22 mouse cellular contexts compared by ENCODE assay signal in the genomic region with DNA sequence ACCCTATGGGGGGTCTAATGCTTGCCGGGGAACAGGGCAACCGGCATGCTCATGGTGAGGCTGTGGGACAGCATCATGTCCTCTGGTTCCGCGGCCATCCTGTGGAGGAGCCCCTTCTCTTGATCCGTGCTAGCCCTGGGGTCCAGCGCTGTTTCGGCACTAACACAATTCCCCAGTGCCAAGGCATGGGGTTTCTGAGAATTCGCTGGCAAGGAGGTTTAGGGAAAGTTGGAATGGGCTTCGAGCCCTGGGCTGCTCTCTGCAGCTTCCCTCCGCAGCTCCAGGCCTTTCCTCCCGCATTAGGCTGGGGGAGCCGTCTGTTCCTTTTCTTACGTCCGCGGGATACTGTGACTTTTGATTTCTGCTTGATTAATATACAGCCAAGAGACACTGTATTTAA.
DNase-seq lines count a peak whose midpoint lies in the region; ATAC-seq and TF ChIP-seq lines count a peak whose summit lies in the region.
"Had no signal": no experiment of that assay in that cellular context is flagged by ENCODE, and none has a peak within 500 bp of the region (broad histone marks: within the 10 kb centered on the region; RNA-seq: fewer than 3 reads in every experiment).

No protein-coding gene starts in this region.

- H3K4me1 ChIP-seq in hindbrain, embryonic 13.5 days (replicated peaks), result peaks cover 73% of the 10 kb centered on the region
- peaks cover 12% of the 10 kb centered on the region for H3K4me1 ChIP-seq in hindbrain, postnatal 0 days (ENCODE audit: insufficient read depth, low read length)
- H3K4me1 ChIP-seq in midbrain, embryonic 13.5 days (replicated peaks), result peaks cover 45% of the 10 kb centered on the region
- no peaks in the 10 kb centered on the region for H3K4me1 ChIP-seq in midbrain, embryonic 11.5 days (ENCODE audit: control insufficient read depth, insufficient read depth, low read length)
- peaks cover 79% of the 10 kb centered on the region for H3K4me1 ChIP-seq in neural tube, embryonic 13.5 days (replicated peaks)
- H3K4me1 ChIP-seq: heart, embryonic 10.5 days; heart, embryonic 13.5 days had no signal

- no peak for ATAC-seq in hindbrain, embryonic 13.5 days (ENCODE audit: low FRiP score)
- no peak for ATAC-seq in hindbrain, postnatal 0 days
- no peak for ATAC-seq in midbrain, embryonic 13.5 days
- ATAC-seq in midbrain, embryonic 11.5 days (ENCODE audit: low FRiP score), result no peak
- no peak for ATAC-seq in neural tube, embryonic 13.5 days (ENCODE audit: low read depth)
- ATAC-seq: CD4-positive, CD25-positive, alpha-beta regulatory T cell, adult 4 months; forebrain, embryonic 13.5 days; forebrain, embryonic 16.5 days; intestine, embryonic 15.5 days had no signal

- H3K4me3 ChIP-seq in hindbrain, embryonic 13.5 days, result no peak overlapping the region
- no peak overlapping the region for H3K4me3 ChIP-seq in hindbrain, postnatal 0 days (ENCODE audit: low read length)
- H3K4me3 ChIP-seq in midbrain, embryonic 13.5 days (replicated peaks), result no peak overlapping the region
- H3K4me3 ChIP-seq in midbrain, embryonic 11.5 days (ENCODE audit: low read depth, low read length), result no peak overlapping the region
- no peak overlapping the region for H3K4me3 ChIP-seq in neural tube, embryonic 13.5 days
- H3K4me3 ChIP-seq: forebrain, embryonic 10.5 days; forebrain, embryonic 13.5 days; heart, adult 2 months; heart, embryonic 10.5 days; heart, embryonic 13.5 days; hindbrain, embryonic 12.5 days; intestine, embryonic 15.5 days had no signal

- peaks cover 14% of the 10 kb centered on the region for H3K27me3 ChIP-seq in hindbrain, embryonic 13.5 days
- no peaks in the 10 kb centered on the region for H3K27me3 ChIP-seq in hindbrain, postnatal 0 days (ENCODE audit: insufficient read depth, low read length)
- H3K27me3 ChIP-seq in midbrain, embryonic 13.5 days, result peaks cover 10% of the 10 kb centered on the region
- peaks cover 3% of the 10 kb centered on the region; the same call in 1 of the 2 replicates for H3K27me3 ChIP-seq in midbrain, embryonic 11.5 days (ENCODE audit: control insufficient read depth, insufficient read depth, low read length)
- H3K27me3 ChIP-seq in neural tube, embryonic 13.5 days, result peaks cover 10% of the 10 kb centered on the region

- no peak overlapping the region for H3K4me2 ChIP-seq in hindbrain, embryonic 13.5 days
- H3K4me2 ChIP-seq in hindbrain, postnatal 0 days (ENCODE audit: low read depth, low read length), result no peak overlapping the region
- H3K4me2 ChIP-seq in midbrain, embryonic 13.5 days (replicated peaks), result no peak overlapping the region
- H3K4me2 ChIP-seq in midbrain, embryonic 11.5 days, result no peak overlapping the region
- H3K4me2 ChIP-seq in neural tube, embryonic 13.5 days, result no peak overlapping the region
- H3K4me2 ChIP-seq: forebrain, embryonic 13.5 days; heart, embryonic 13.5 days; hindbrain, embryonic 12.5 days; intestine, embryonic 15.5 days had no signal

- H3K9ac ChIP-seq in hindbrain, embryonic 13.5 days, result peak overlapping the region; percentile 1
- H3K9ac ChIP-seq in hindbrain, postnatal 0 days (replicated peaks; ENCODE audit: low read length), result no peak overlapping the region
- no peak overlapping the region for H3K9ac ChIP-seq in midbrain, embryonic 13.5 days (replicated peaks)
- no peak overlapping the region for H3K9ac ChIP-seq in midbrain, embryonic 11.5 days (ENCODE audit: low read length)
- H3K9ac ChIP-seq in neural tube, embryonic 13.5 days, result peak overlapping the region; percentile 50; the same call in 1 of the 2 replicates
- H3K9ac ChIP-seq: forebrain, embryonic 13.5 days; heart, embryonic 13.5 days; hindbrain, embryonic 12.5 days; intestine, embryonic 15.5 days had no signal

- no peak for DNase-seq in hindbrain, postnatal 0 days (ENCODE audit: low spot score)
- DNase-seq in midbrain, embryonic 11.5 days (ENCODE audit: low spot score, missing footprints), result no peak
- no peak for DNase-seq in neural tube, embryonic 10.5 days (ENCODE audit: extremely low spot score, low spot score)
- DNase-seq in heart, postnatal 4 days, result no peak
- DNase-seq: adrenal gland, adult 2 months; adrenal gland, postnatal 14 days; cerebellum, adult 8-10 months; gastrocnemius, postnatal 10 days; gastrocnemius, postnatal 36 days; heart, adult 2 months; heart, postnatal 14 days had no signal

- H3K9me3 ChIP-seq in hindbrain, embryonic 13.5 days, result no peaks in the 10 kb centered on the region
- H3K9me3 ChIP-seq in hindbrain, postnatal 0 days (ENCODE audit: low read length), result no peaks in the 10 kb centered on the region
- no peaks in the 10 kb centered on the region for H3K9me3 ChIP-seq in midbrain, embryonic 13.5 days
- H3K9me3 ChIP-seq in midbrain, embryonic 11.5 days (ENCODE audit: control insufficient read depth, low read length), result no peaks in the 10 kb centered on the region
- H3K9me3 ChIP-seq in neural tube, embryonic 13.5 days, result no peaks in the 10 kb centered on the region
- H3K9me3 ChIP-seq: forebrain, embryonic 10.5 days; forebrain, embryonic 13.5 days; heart, embryonic 10.5 days; heart, embryonic 13.5 days; hindbrain, embryonic 12.5 days; intestine, embryonic 15.5 days had no signal

- WGBS in hindbrain, embryonic 13.5 days, result 50% methylated on average over 15 of the region's 15 CpGs
- WGBS in hindbrain, postnatal 0 days, result 41% methylated on average over 15 of the region's 15 CpGs
- WGBS in midbrain, embryonic 13.5 days, result 49% methylated on average over 15 of the region's 15 CpGs
- WGBS in midbrain, embryonic 11.5 days, result 62% methylated on average over 15 of the region's 15 CpGs
- WGBS in neural tube, embryonic 13.5 days, result 50% methylated on average over 15 of the region's 15 CpGs

- H3K27ac ChIP-seq in hindbrain, embryonic 13.5 days, result peak overlapping the region; percentile 69; the same call in 1 of the 2 replicates
- no peak overlapping the region for H3K27ac ChIP-seq in hindbrain, postnatal 0 days
- H3K27ac ChIP-seq in midbrain, embryonic 13.5 days, result peak overlapping the region; percentile 30; the same call in 1 of the 2 replicates
- H3K27ac ChIP-seq in midbrain, embryonic 11.5 days (ENCODE audit: low read depth, low read length), result no peak overlapping the region
- H3K27ac ChIP-seq in neural tube, embryonic 13.5 days (replicated peaks), result peak overlapping the region; percentile 43; the same call in 1 of the 2 replicates
- H3K27ac ChIP-seq: forebrain, embryonic 10.5 days; forebrain, embryonic 13.5 days; heart, adult 2 months; heart, embryonic 10.5 days; heart, embryonic 13.5 days; hindbrain, embryonic 12.5 days; intestine, embryonic 15.5 days had no signal

- H3K36me3 ChIP-seq in hindbrain, embryonic 13.5 days, result no peaks in the 10 kb centered on the region
- no peaks in the 10 kb centered on the region for H3K36me3 ChIP-seq in hindbrain, postnatal 0 days (ENCODE audit: insufficient read depth, low read length)
- H3K36me3 ChIP-seq in midbrain, embryonic 13.5 days, result no peaks in the 10 kb centered on the region
- H3K36me3 ChIP-seq in midbrain, embryonic 11.5 days (ENCODE audit: control insufficient read depth, insufficient read depth, low read length), result no peaks in the 10 kb centered on the region
- H3K36me3 ChIP-seq in neural tube, embryonic 13.5 days, result no peaks in the 10 kb centered on the region
- H3K36me3 ChIP-seq: forebrain, embryonic 10.5 days; heart, embryonic 10.5 days; heart, embryonic 13.5 days; hindbrain, embryonic 12.5 days; intestine, embryonic 15.5 days had no signal

- no peak for TF ChIP-seq CTCF in hindbrain, postnatal 0 days (IDR thresholded peaks at IDR 0.05; ENCODE audit: low read depth)

Comparison
In these comparisons a context has a peak if more than half of its experiments do, and no peak if none do; other contexts are left out.
1. H3K27ac ChIP-seq: peak in hindbrain, embryonic 13.5 days (single experiment), midbrain, embryonic 13.5 days (single experiment) and neural tube, embryonic 13.5 days (single experiment); none in hindbrain, postnatal 0 days (single experiment) and midbrain, embryonic 11.5 days (single experiment).
2. H3K9ac ChIP-seq: peak in hindbrain, embryonic 13.5 days (single experiment) and neural tube, embryonic 13.5 days (single experiment); none in hindbrain, postnatal 0 days (single experiment), midbrain, embryonic 13.5 days (single experiment) and midbrain, embryonic 11.5 days (single experiment).